Mouse (Mus musculus): ENCODE measurements around the gene Dnm1. TPM values are rescaled to one million over a fixed set of nuclear protein-coding genes. Genes with fewer than 3 reads are reported as not detected.
A peak's percentile ranks its signal among the peaks of the same experiment; 100 is the strongest.

Gene Dnm1
- polyA plus RNA-seq, 1 experiment from 2014 or later: 4.7 TPM

GRCm38 (mm10) chr2:32260635-32261034 is 92.5 kb downstream of the Dnm1 start:
- no peak overlapping the region for H3K4me2 ChIP-seq (ENCODE audit: low read length)
- no peak overlapping the region for H3K4me3 ChIP-seq (ENCODE audit: control insufficient read depth in 1 of 2, insufficient read depth in 1 of 2, low read depth in 1 of 2, low read length in 2 of 2)
- H3K4me1 ChIP-seq (ENCODE audit: control insufficient read depth in 2 of 2, insufficient read depth in 2 of 2, low read length in 2 of 2): peaks cover 0 to 10% of the 10 kb centered on the region in 2 experiments; a peak in 3 of 4 replicates
- no peak for ATAC-seq (ENCODE audit: insufficient number of reproducible peaks, insufficient read depth, low FRiP score, low read depth)
- H3K27me3 ChIP-seq (ENCODE audit: control insufficient read depth, insufficient read depth, low read length): no peaks in the 10 kb centered on the region
- H3K9me3 ChIP-seq (ENCODE audit: control insufficient read depth, low read length): no peaks in the 10 kb centered on the region
- WGBS: 34% methylated on average over 4 of the region's 4 CpGs
- no peak overlapping the region for H3K27ac ChIP-seq (replicated peaks in 1 of 2; ENCODE audit: control insufficient read depth in 1 of 2, insufficient read depth in 1 of 2, low read depth in 2 of 2, low read length in 2 of 2)
- peaks cover 28% of the 10 kb centered on the region for H3K36me3 ChIP-seq (ENCODE audit: control insufficient read depth, insufficient read depth, low read length)
- no peak overlapping the region for H3K9ac ChIP-seq (ENCODE audit: low read length)

GRCm38 (mm10) chr2:32259657-32260417 is 93.3 kb downstream of the Dnm1 start, which contains the start of gene Uck1:
TSS of gene Uck1 (minus strand) at chr2:32260159.
- H3K27ac ChIP-seq (replicated peaks in 1 of 2; ENCODE audit: control insufficient read depth in 1 of 2, insufficient read depth in 1 of 2, low read depth in 2 of 2, low read length in 2 of 2): peak within 1 kb of the TSS in 1 of 2 experiments; percentile 41; a peak in 2 of 4 replicates
- H3K9ac ChIP-seq (ENCODE audit: low read length): peak within 1 kb of the TSS; percentile 79
- H3K9me3 ChIP-seq (ENCODE audit: control insufficient read depth, low read length): no peaks in the 10 kb centered on the region
- 2% methylated on average over 59 of the region's 59 CpGs for WGBS
- ATAC-seq (ENCODE audit: insufficient number of reproducible peaks, insufficient read depth, low FRiP score, low read depth): peak; percentile 84
- H3K36me3 ChIP-seq (ENCODE audit: control insufficient read depth, insufficient read depth, low read length): peaks cover 30% of the 10 kb centered on the region
- H3K4me2 ChIP-seq (ENCODE audit: low read length): peak within 1 kb of the TSS; percentile 74
- H3K4me1 ChIP-seq (ENCODE audit: control insufficient read depth in 2 of 2, insufficient read depth in 2 of 2, low read length in 2 of 2): peaks cover 0 to 10% of the 10 kb centered on the region in 2 experiments; a peak in 3 of 4 replicates
- no peaks in the 10 kb centered on the region for H3K27me3 ChIP-seq (ENCODE audit: control insufficient read depth, insufficient read depth, low read length)
- H3K4me3 ChIP-seq (ENCODE audit: control insufficient read depth in 1 of 2, insufficient read depth in 1 of 2, low read depth in 1 of 2, low read length in 2 of 2): peak within 1 kb of the TSS; percentile 58 to 75

GRCm38 (mm10) chr2:32258887-32259533 is 94.1 kb downstream of the Dnm1 start:
- Histone ChIP-seq H3K4me3 (ENCODE audit: control insufficient read depth in 1 of 2, insufficient read depth in 1 of 2, low read depth in 1 of 2, low read length in 2 of 2) (peak overlapping the region; percentile 58 to 75), H3K4me2 (ENCODE audit: low read length) (peak overlapping the region; percentile 74), H3K9me3 (ENCODE audit: control insufficient read depth, low read length) (no peaks in the 10 kb centered on the region), H3K27me3 (ENCODE audit: control insufficient read depth, insufficient read depth, low read length) (no peaks in the 10 kb centered on the region), H3K36me3 (ENCODE audit: control insufficient read depth, insufficient read depth, low read length) (peaks cover 38% of the 10 kb centered on the region), H3K9ac (ENCODE audit: low read length) (peak overlapping the region; percentile 79), H3K27ac (replicated peaks in 1 of 2; ENCODE audit: control insufficient read depth in 1 of 2, insufficient read depth in 1 of 2, low read depth in 2 of 2, low read length in 2 of 2) (no peak overlapping the region), H3K4me1 (ENCODE audit: control insufficient read depth in 2 of 2, insufficient read depth in 2 of 2, low read length in 2 of 2) (peaks cover 0 to 10% of the 10 kb centered on the region in 2 experiments; a peak in 3 of 4 replicates)
- ATAC-seq (ENCODE audit: insufficient number of reproducible peaks, insufficient read depth, low FRiP score, low read depth): no peak
- 44% methylated on average over 6 of the region's 6 CpGs for WGBS

Small RNA genes lying within 50 kb of the gene (microRNA-seq; reads per million reads assigned to microRNA genes)
- 0.84 reads per million for gene Gm23363
- gene Mir199b: 252 reads per million, percentile 63 among the genes with 10 or more reads in this experiment

Other genes with a start within 250 kb of the Dnm1 start
- 35.8 and 41.8 TPM in 2 replicates for gene Prrc2b, start 202.3 kb downstream of the Dnm1 start, polyA plus RNA-seq (2014; fragmentation: Nextera tagmentation; extraction: Ambion mirVana)
- gene Pomt1, start 116.7 kb downstream of the Dnm1 start, polyA plus RNA-seq (2014; fragmentation: Nextera tagmentation; extraction: Ambion mirVana): 15.9 and 17.3 TPM in 2 replicates
- gene Uck1, start 93.2 kb downstream of the Dnm1 start, polyA plus RNA-seq (2014; fragmentation: Nextera tagmentation; extraction: Ambion mirVana): 37.0 and 43.4 TPM in 2 replicates
- gene Golga2, start 66.0 kb downstream of the Dnm1 start, polyA plus RNA-seq (2014; fragmentation: Nextera tagmentation; extraction: Ambion mirVana): 19.3 and 22.6 TPM in 2 replicates
- gene Swi5, start 65.3 kb downstream of the Dnm1 start, polyA plus RNA-seq (2014; fragmentation: Nextera tagmentation; extraction: Ambion mirVana): 129 and 131 TPM in 2 replicates
- gene Ciz1, start 1.0 kb downstream of the Dnm1 start, polyA plus RNA-seq (2014; fragmentation: Nextera tagmentation; extraction: Ambion mirVana): 28.8 and 31.1 TPM in 2 replicates
- 56.6 and 64.5 TPM in 2 replicates for gene 1110008P14Rik, start 28.6 kb upstream of the Dnm1 start, polyA plus RNA-seq (2014; fragmentation: Nextera tagmentation; extraction: Ambion mirVana)
- gene Lcn2, start 34.9 kb upstream of the Dnm1 start, polyA plus RNA-seq (2014; fragmentation: Nextera tagmentation; extraction: Ambion mirVana): 0.35 and 1.8 TPM in 2 replicates
- gene Ptges2, start 42.6 kb upstream of the Dnm1 start, polyA plus RNA-seq (2014; fragmentation: Nextera tagmentation; extraction: Ambion mirVana): 43.7 and 48.2 TPM in 2 replicates
- gene Naif1, start 97.1 kb upstream of the Dnm1 start, polyA plus RNA-seq (2014; fragmentation: Nextera tagmentation; extraction: Ambion mirVana): 4.5 and 4.7 TPM in 2 replicates
- 6.6 and 8.0 TPM in 2 replicates for gene Slc25a25, start 98.1 kb upstream of the Dnm1 start, polyA plus RNA-seq (2014; fragmentation: Nextera tagmentation; extraction: Ambion mirVana)
- 5.8 and 6.3 TPM in 2 replicates for gene Fam102a, start 182.0 kb upstream of the Dnm1 start, polyA plus RNA-seq (2014; fragmentation: Nextera tagmentation; extraction: Ambion mirVana)
- gene Dpm2, start 217.5 kb upstream of the Dnm1 start, polyA plus RNA-seq (2014; fragmentation: Nextera tagmentation; extraction: Ambion mirVana): 72.9 and 85.0 TPM in 2 replicates
- 0.19 TPM in 1 of 2 replicates, not detected in the other for gene Pip5kl1, start 221.5 kb upstream of the Dnm1 start, polyA plus RNA-seq (2014; fragmentation: Nextera tagmentation; extraction: Ambion mirVana)
- gene 9430097D07Rik, start 222.3 kb upstream of the Dnm1 start, polyA plus RNA-seq (2014; fragmentation: Nextera tagmentation; extraction: Ambion mirVana): 0.13 TPM in 1 of 2 replicates, not detected in the other
- 33.4 and 35.7 TPM in 2 replicates for gene St6galnac4, start 233.8 kb upstream of the Dnm1 start, polyA plus RNA-seq (2014; fragmentation: Nextera tagmentation; extraction: Ambion mirVana)
- 11.0 and 12.2 TPM in 2 replicates for gene St6galnac6, start 246.4 kb upstream of the Dnm1 start, polyA plus RNA-seq (2014; fragmentation: Nextera tagmentation; extraction: Ambion mirVana)

Data from heart, embryonic 14.5 days (tissue).